Mouse (Mus musculus) inflammation-experienced regulatory T-cells (primary cell): ENCODE results near the gene Gramd1b. TPM values are rescaled to one million over a fixed set of nuclear protein-coding genes. Genes with fewer than 3 reads are reported as not detected.

ENCODE experiments used
- polyA plus RNA-seq, 2 experiments: library from polyadenylated mRNA; unstranded; fragments of 100-300 nt; shearing (Covaris generic); gene quantifications; one replicate each; pipeline ENCODE4 v1.2.1; 2017

Gene Gramd1b
- polyA plus RNA-seq: 10 to 100 TPM; 59.7 to 83.6 TPM

GRCm38 (mm10) chr9:40531027-40531621, at the start of gene Gramd1b:
Gene Gramd1b (minus strand): TSS chr9:40531383.

GRCm38 (mm10) chr9:40269103-40269861, 261.9 kb downstream of the Gramd1b start, which contains the start of gene Scn3b:
Gene Scn3b (plus strand): TSS chr9:40269217.

Other genes with a start within 250 kb of the Gramd1b start
- gene Gm21915, start 139.2 kb upstream of the Gramd1b start, polyA plus RNA-seq: 1 to 10 TPM in 1 of 2 experiments, not detected in 1; 1.0 TPM
- gene Clmp, start 154.6 kb upstream of the Gramd1b start, polyA plus RNA-seq: 1 to 10 TPM in 1 of 2 experiments, under 1 TPM in 1; 0.87 to 4.2 TPM